Mouse (Mus musculus) small intestine, adult 2 months (tissue): ENCODE measurements at regions not wholly inside any gene's neighbourhood (a gene's known extent, or its start where the extent isn't known, plus 50 kb on each side); places are given as distances from the start of the nearest gene placed in this dataset.

Source experiments
- CTCF ChIP-seq: fragments of 200-500 bp; IDR thresholded peaks from 2 replicates; pipeline ENCODE4 v1.5.1; 2012; ENCODE audit warnings: low read depth, mild to moderate bottlenecking, control low read depth, inconsistent platforms, low read length, moderate library complexity, mixed read lengths; ENCODE audit not compliant: insufficient replicate concordance, insufficient read length; ENCODE audit errors: extremely low read depth
- POLR2A ChIP-seq: fragments of 200-500 bp; IDR thresholded peaks from 2 replicates; pipeline ENCODE4 v1.6.1; 2012; ENCODE audit warnings: low read depth, mild to moderate bottlenecking, control low read depth, inconsistent platforms, low read length, moderate library complexity

DNA sequence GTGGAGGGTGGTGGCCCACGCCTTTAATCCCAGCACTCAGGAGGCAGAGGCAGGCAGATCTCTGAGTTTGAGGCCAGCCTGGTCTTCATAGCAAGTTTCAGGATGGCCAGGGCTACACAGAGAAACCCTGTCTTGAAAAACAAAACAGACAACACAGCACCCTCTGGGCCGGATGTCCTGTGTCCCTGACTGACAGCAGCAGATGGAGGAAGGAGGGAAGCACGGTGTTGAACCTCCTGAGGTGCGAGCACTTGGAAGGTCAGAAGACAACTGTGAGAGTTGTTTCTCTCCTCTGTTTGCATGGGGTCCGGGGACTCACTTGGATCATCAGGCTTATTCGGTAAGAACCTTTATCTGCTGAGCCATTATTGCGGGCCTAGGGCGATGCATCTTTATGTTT lies 76.6 kb upstream of the Man2a1 start:
- no peak for TF ChIP-seq POLR2A
- no peak for TF ChIP-seq CTCF
